Mouse (Mus musculus) E14TG2a.4 (cell line): ENCODE measurements around the gene Olfm2.

Experiments
- CTCF ChIP-seq: conservative IDR thresholded peaks from 2 replicates; pipeline ENCODE4 v1.5.1; 2014; ENCODE audit warnings: low read length
- POU5F1 ChIP-seq: IDR thresholded peaks from 2 replicates; pipeline ENCODE4 v1.6.1; 2014; ENCODE audit warnings: low read length, borderline replicate concordance

- TF ChIP-seq CTCF (no peak), POU5F1 (no peak)
These were observed 8.2 kb upstream of the Olfm2 start for GRCm38 (mm10) chr9:20754335-20754734.
